Mouse (Mus musculus) megakaryocyte, embryonic 14.5 days (primary cell): Measurements from ENCODE around the gene Pde6g.

ENCODE experiments used
- FLI1 ChIP-seq: IDR thresholded peaks from 2 replicates; pipeline ENCODE4 v1.6.1; 2012; ENCODE audit warnings: low read length, inconsistent platforms, mixed read lengths
- GATA1 ChIP-seq: IDR thresholded peaks from 3 replicates; pipeline ENCODE4 v1.6.1; 2012; ENCODE audit warnings: mixed read lengths, low read length, inconsistent platforms, borderline replicate concordance

DNA sequence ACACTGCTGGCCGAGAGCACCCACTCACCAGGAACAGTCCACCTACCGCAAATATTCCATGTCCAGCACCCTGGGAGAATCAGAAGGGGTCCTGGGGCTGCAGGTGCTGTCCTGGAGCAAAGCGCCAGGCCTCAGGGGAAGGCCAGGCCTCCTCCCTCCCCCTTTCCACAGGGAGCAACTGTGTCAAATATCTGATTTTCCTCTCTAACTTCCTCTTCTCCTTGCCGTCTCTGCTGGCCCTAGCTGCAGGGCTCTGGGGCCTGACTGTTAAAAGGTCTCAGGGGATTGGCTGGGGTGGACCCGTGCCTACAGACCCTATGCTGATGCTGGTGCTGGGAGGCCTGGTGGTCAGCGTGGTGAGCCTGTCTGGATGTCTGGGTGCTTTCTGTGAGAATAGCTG lies 9.2 kb downstream of the Pde6g start:
- no peak for TF ChIP-seq GATA1
- TF ChIP-seq FLI1, result no peak
